ENCODE assay signal across 8 mouse cellular contexts in genomic region chr15:79661852-79662251, GRCm38 (mm10). TPM values are rescaled to one million over a fixed set of nuclear protein-coding genes. Genes with fewer than 3 reads are reported as not detected.
DNase-seq lines count a peak whose midpoint lies in the region; ATAC-seq and TF ChIP-seq lines count a peak whose summit lies in the region.

No protein-coding gene starts in this region.

- no peak for TF ChIP-seq EP300 in MEL (IDR thresholded peaks at IDR 0.05; ENCODE audit: low read depth in 1 of 2, low read length in 2 of 2)

- H3K79me2 ChIP-seq in MEL (ENCODE audit: control insufficient read depth, insufficient read depth, low read length, poor library complexity), result no peaks in the 10 kb centered on the region; the same call in 1 of the 2 replicates

- peak; percentile 69 to 81 (median 80) for TF ChIP-seq CTCF in MEL (IDR thresholded peaks at IDR 0.05 in 2 of 3, conservative IDR thresholded peaks at IDR 0.05 in 1 of 3; ENCODE audit: control insufficient read depth in 1 of 3, insufficient read depth in 1 of 3, low read depth in 2 of 3, low read length in 3 of 3, poor library complexity in 1 of 3, severe bottlenecking in 1 of 3)
- TF ChIP-seq CTCF in thymus, adult 2 months (IDR thresholded peaks at IDR 0.05; ENCODE audit: borderline replicate concordance, control insufficient read depth, extremely low read depth, insufficient read depth, low read length, poor library complexity), result peak; percentile 69; the same call in 1 of the 2 replicates

- TF ChIP-seq RAD21 in MEL (IDR thresholded peaks at IDR 0.05; ENCODE audit: low read depth, low read length), result peak; percentile 38

- no peak for TF ChIP-seq POLR2A in MEL (IDR thresholded peaks at IDR 0.05; ENCODE audit: control insufficient read depth in 1 of 2, insufficient read depth in 1 of 2, low read depth in 1 of 2, low read length in 2 of 2, poor library complexity in 1 of 2)
- TF ChIP-seq POLR2A in thymus, adult 2 months (IDR thresholded peaks at IDR 0.05; ENCODE audit: control insufficient read depth, extremely low read depth, insufficient read depth, low read length, poor library complexity), result no peak

- ATAC-seq in liver, embryonic 11.5 days (replicated peaks; ENCODE audit: low FRiP score), result no peak
- ATAC-seq in forebrain, embryonic 15.5 days (replicated peaks), result no peak

- peaks cover 0 to 7% of the 10 kb centered on the region in 2 experiments; a peak in 2 of 4 replicates for H3K36me3 ChIP-seq in MEL (ENCODE audit: control insufficient read depth in 1 of 2, insufficient read depth in 2 of 2, low read length in 2 of 2)
- 0 out of 2 replicates have a peak, but pooled peaks cover 4% of the 10 kb centered on the region for H3K36me3 ChIP-seq in liver, embryonic 11.5 days (ENCODE audit: control insufficient read depth, insufficient read depth, low read length)
- no peaks in the 10 kb centered on the region for H3K36me3 ChIP-seq in thymus, adult 2 months (ENCODE audit: control insufficient read depth, insufficient read depth, low read length)
- peaks cover 22% of the 10 kb centered on the region for H3K36me3 ChIP-seq in forebrain, embryonic 15.5 days

- H3K4me1 ChIP-seq in MEL (ENCODE audit: control insufficient read depth in 1 of 2, insufficient read depth in 2 of 2, low read length in 2 of 2), result peaks cover 0 to 8% of the 10 kb centered on the region in 2 experiments; a peak in 2 of 4 replicates
- peaks cover 4% of the 10 kb centered on the region for H3K4me1 ChIP-seq in liver, embryonic 11.5 days (replicated peaks; ENCODE audit: control insufficient read depth, insufficient read depth, low read length)
- H3K4me1 ChIP-seq in thymus, adult 2 months (replicated peaks; ENCODE audit: control insufficient read depth, insufficient read depth, low read length), result peaks cover 10% of the 10 kb centered on the region
- H3K4me1 ChIP-seq in forebrain, embryonic 15.5 days, result peaks cover 10% of the 10 kb centered on the region

- peak; percentile 31 for DNase-seq in gastrocnemius, postnatal 10 days
- DNase-seq in gastrocnemius, adult 8-10 months (ENCODE audit: low spot score in 2 of 2), result no peak
- peak; percentile 58 for DNase-seq in 3T3-L1 (ENCODE audit: low read depth, low spot score)
- DNase-seq in MEL (ENCODE audit: low read depth, low spot score), result peak; percentile 81
- peak; percentile 45 for DNase-seq in liver, embryonic 11.5 days (ENCODE audit: low spot score)
- DNase-seq in thymus, adult 2 months, result peak; percentile 64
- DNase-seq in urinary bladder, postnatal 4 days (ENCODE audit: low spot score in 2 of 2), result no peak

- H3K9ac ChIP-seq in MEL (ENCODE audit: control insufficient read depth, low read depth, low read length, poor library complexity, severe bottlenecking), result no peak overlapping the region
- H3K9ac ChIP-seq in liver, embryonic 11.5 days (ENCODE audit: low read depth, low read length), result no peak overlapping the region
- no peak overlapping the region for H3K9ac ChIP-seq in forebrain, embryonic 15.5 days (replicated peaks)

- no peak overlapping the region for H3K27ac ChIP-seq in MEL (ENCODE audit: control insufficient read depth, low read depth, low read length)
- no peak overlapping the region for H3K27ac ChIP-seq in liver, embryonic 11.5 days (ENCODE audit: low read depth, low read length)
- no peak overlapping the region for H3K27ac ChIP-seq in thymus, adult 2 months (ENCODE audit: control insufficient read depth, insufficient read depth, low read length)
- H3K27ac ChIP-seq in forebrain, embryonic 15.5 days (replicated peaks), result no peak overlapping the region

- no peaks in the 10 kb centered on the region for H3K27me3 ChIP-seq in MEL (ENCODE audit: control insufficient read depth in 1 of 2, insufficient read depth in 2 of 2, low read length in 2 of 2)
- H3K27me3 ChIP-seq in liver, embryonic 11.5 days (replicated peaks; ENCODE audit: control insufficient read depth, insufficient read depth, low read length), result no peaks in the 10 kb centered on the region
- no peaks in the 10 kb centered on the region for H3K27me3 ChIP-seq in thymus, adult 2 months (ENCODE audit: control insufficient read depth, insufficient read depth, low read length)
- no peaks in the 10 kb centered on the region for H3K27me3 ChIP-seq in forebrain, embryonic 15.5 days

- H3K4me2 ChIP-seq in liver, embryonic 11.5 days, result no peak overlapping the region
- no peak overlapping the region for H3K4me2 ChIP-seq in forebrain, embryonic 15.5 days (replicated peaks)

- no peak overlapping the region for H3K4me3 ChIP-seq in MEL (ENCODE audit: control insufficient read depth in 1 of 2, insufficient read depth in 1 of 2, low read depth in 2 of 2, low read length in 2 of 2)
- H3K4me3 ChIP-seq in liver, embryonic 11.5 days (ENCODE audit: low read depth, low read length), result no peak overlapping the region
- H3K4me3 ChIP-seq in thymus, adult 2 months (ENCODE audit: control insufficient read depth, insufficient read depth, low read length), result no peak overlapping the region
- no peak overlapping the region for H3K4me3 ChIP-seq in forebrain, embryonic 15.5 days

- no peaks in the 10 kb centered on the region for H3K9me3 ChIP-seq in MEL (replicated peaks; ENCODE audit: insufficient read depth, low read length)
- H3K9me3 ChIP-seq in liver, embryonic 11.5 days (ENCODE audit: control insufficient read depth, low read length), result no peaks in the 10 kb centered on the region
- no peaks in the 10 kb centered on the region for H3K9me3 ChIP-seq in forebrain, embryonic 15.5 days

- WGBS in liver, embryonic 11.5 days, result 74% methylated on average over 4 of the region's 4 CpGs
- 80% methylated on average over 4 of the region's 4 CpGs for WGBS in thymus, adult 2 months
- WGBS in forebrain, embryonic 15.5 days, result 76% methylated on average over 4 of the region's 4 CpGs

TF ChIP-seq in MEL, 35 proteins besides CTCF, POLR2A, EP300 and RAD21:
- TF ChIP-seq TAL1 (IDR thresholded peaks at IDR 0.05; ENCODE audit: low read length), result no peak
- peak; percentile 34 for TF ChIP-seq SMC3 (IDR thresholded peaks at IDR 0.05; ENCODE audit: low read depth, low read length)

RNA-seq across cellular contexts. Expression of gene Cby1, which starts 2.9 kb away (rescaled TPM):
- 10 to 100 TPM; 22.6 to 24.9 TPM for total RNA-seq in gastrocnemius, postnatal 10 days (2021)
- total RNA-seq in gastrocnemius, adult 8-10 months (2022), result 10 to 100 TPM; 14.1 to 15.8 (median 14.4) TPM
- 29.6 and 34.3 TPM in 2 replicates for total RNA-seq in MEL (2012; rRNA removed)
- 10 to 100 TPM in 1 of 2 experiments, not detected in 1; 56.2 TPM for polyA plus RNA-seq in MEL (2012; ENCODE audit: insufficient read depth in 1 of 2, insufficient read length in 2 of 2, low read depth in 1 of 2, low replicate concordance in 2 of 2, missing spikeins in 1 of 2)
- polyA plus RNA-seq in liver, embryonic 11.5 days (2014; fragmentation: Nextera tagmentation; extraction: Ambion mirVana), result 32.9 and 34.1 TPM in 2 replicates
- polyA plus RNA-seq in thymus, adult 2 months (2012; rRNA removed), result 16.0 and 17.9 TPM in 2 replicates
- 116 and 124 TPM in 2 replicates for polyA plus RNA-seq in forebrain, embryonic 15.5 days (2015; fragmentation: Nextera tagmentation; extraction: Ambion mirVana)

RNA-seq across cellular contexts. Expression of gene Fam227a, which starts 3.1 kb away (rescaled TPM):
- total RNA-seq in gastrocnemius, postnatal 10 days (2021), result 1 to 10 TPM; 1.2 to 1.8 TPM
- total RNA-seq in gastrocnemius, adult 8-10 months (2022), result 1 to 10 TPM in 1 of 4 experiments, under 1 TPM in 3; 0.27 to 1.1 (median 0.84) TPM
- total RNA-seq in MEL (2012; rRNA removed), result 0.35 and 0.39 TPM in 2 replicates
- polyA plus RNA-seq in MEL (2012; ENCODE audit: insufficient read depth in 1 of 2, insufficient read length in 2 of 2, low read depth in 1 of 2, low replicate concordance in 2 of 2, missing spikeins in 1 of 2), result under 1 TPM in 1 of 2 experiments, not detected in 1; 0.60 TPM
- polyA plus RNA-seq in liver, embryonic 11.5 days (2014; fragmentation: Nextera tagmentation; extraction: Ambion mirVana), result 0.32 and 0.74 TPM in 2 replicates
- polyA plus RNA-seq in thymus, adult 2 months (2012; rRNA removed), result 1.0 and 1.2 TPM in 2 replicates
- polyA plus RNA-seq in forebrain, embryonic 15.5 days (2015; fragmentation: Nextera tagmentation; extraction: Ambion mirVana), result 4.7 and 5.2 TPM in 2 replicates

RNA-seq across cellular contexts. Expression of gene Tomm22, which starts 8.8 kb away (rescaled TPM):
- total RNA-seq in gastrocnemius, postnatal 10 days (2021), result 100 to 1,000 TPM in 1 of 2 experiments, 10 to 100 TPM in 1; 90.5 to 102 TPM
- 10 to 100 TPM; 56.0 to 62.6 (median 58.7) TPM for total RNA-seq in gastrocnemius, adult 8-10 months (2022)
- 161 and 174 TPM in 2 replicates for total RNA-seq in MEL (2012; rRNA removed)
- 100 to 1,000 TPM; 281 to 829 TPM for polyA plus RNA-seq in MEL (2012; ENCODE audit: insufficient read depth in 1 of 2, insufficient read length in 2 of 2, low read depth in 1 of 2, low replicate concordance in 2 of 2, missing spikeins in 1 of 2)
- polyA plus RNA-seq in liver, embryonic 11.5 days (2014; fragmentation: Nextera tagmentation; extraction: Ambion mirVana), result 306 and 326 TPM in 2 replicates
- 51.7 and 65.2 TPM in 2 replicates for polyA plus RNA-seq in thymus, adult 2 months (2012; rRNA removed)
- 264 and 266 TPM in 2 replicates for polyA plus RNA-seq in forebrain, embryonic 15.5 days (2015; fragmentation: Nextera tagmentation; extraction: Ambion mirVana)

RNA-seq across cellular contexts. Expression of gene Josd1, which starts 25.9 kb away (rescaled TPM):
- total RNA-seq in gastrocnemius, postnatal 10 days (2021), result 10 to 100 TPM; 11.8 to 13.1 TPM
- total RNA-seq in gastrocnemius, adult 8-10 months (2022), result 10 to 100 TPM; 10.2 to 18.0 (median 13.5) TPM
- total RNA-seq in MEL (2012; rRNA removed), result 37.8 and 47.2 TPM in 2 replicates
- polyA plus RNA-seq in MEL (2012; ENCODE audit: insufficient read depth in 1 of 2, insufficient read length in 2 of 2, low read depth in 1 of 2, low replicate concordance in 2 of 2, missing spikeins in 1 of 2), result 10 to 100 TPM in 1 of 2 experiments, not detected in 1; 46.5 TPM
- polyA plus RNA-seq in liver, embryonic 11.5 days (2014; fragmentation: Nextera tagmentation; extraction: Ambion mirVana), result 25.9 and 28.3 TPM in 2 replicates
- 23.8 and 30.5 TPM in 2 replicates for polyA plus RNA-seq in thymus, adult 2 months (2012; rRNA removed)
- 23.3 and 26.8 TPM in 2 replicates for polyA plus RNA-seq in forebrain, embryonic 15.5 days (2015; fragmentation: Nextera tagmentation; extraction: Ambion mirVana)

RNA-seq across cellular contexts. Expression of gene Gtpbp1, which starts 28.8 kb away (rescaled TPM):
- 10 to 100 TPM; 14.3 to 16.8 TPM for total RNA-seq in gastrocnemius, postnatal 10 days (2021)
- 10 to 100 TPM; 21.8 to 29.7 (median 24.0) TPM for total RNA-seq in gastrocnemius, adult 8-10 months (2022)
- 41.9 and 50.3 TPM in 2 replicates for total RNA-seq in MEL (2012; rRNA removed)
- polyA plus RNA-seq in MEL (2012; ENCODE audit: insufficient read depth in 1 of 2, insufficient read length in 2 of 2, low read depth in 1 of 2, low replicate concordance in 2 of 2, missing spikeins in 1 of 2), result 10 to 100 TPM in 1 of 2 experiments, not detected in 1; 92.2 TPM
- polyA plus RNA-seq in liver, embryonic 11.5 days (2014; fragmentation: Nextera tagmentation; extraction: Ambion mirVana), result 58.8 and 61.8 TPM in 2 replicates
- 91.3 and 114 TPM in 2 replicates for polyA plus RNA-seq in thymus, adult 2 months (2012; rRNA removed)
- polyA plus RNA-seq in forebrain, embryonic 15.5 days (2015; fragmentation: Nextera tagmentation; extraction: Ambion mirVana), result 53.9 and 58.0 TPM in 2 replicates

Comparison
In these comparisons a context has a peak if more than half of its experiments do, and no peak if none do; other contexts are left out.
1. DNase-seq: peak in gastrocnemius, postnatal 10 days (single experiment), 3T3-L1 (single experiment), MEL (single experiment), liver, embryonic 11.5 days (single experiment) and thymus, adult 2 months (single experiment); none in gastrocnemius, adult 8-10 months (0 of 2) and urinary bladder, postnatal 4 days (0 of 2).